Mouse (Mus musculus) kidney, embryonic 15.5 days (tissue): ENCODE results near the gene Pam16. TPM values are rescaled to one million over a fixed set of nuclear protein-coding genes. Genes with fewer than 3 reads are reported as not detected.

Experiments used
- ATAC-seq: fragments of 200-750 bp; cut with Nextera tagmentation; replicated peaks from 2 replicates; pipeline ENCODE4 v1.8.0; 2017; ENCODE audit warnings: moderate TSS enrichment; ENCODE audit not compliant: low FRiP score
- H3K27ac ChIP-seq: fragments of 300-500 bp; sonication (generic); 2 replicates; pipeline ENCODE4 v1.5.1; 2015; ENCODE audit warnings: mild to moderate bottlenecking, inconsistent platforms
- H3K27me3 ChIP-seq: fragments of 300-500 bp; sonication (generic); 2 replicates; pipeline ENCODE4 v1.6.1; 2015; ENCODE audit warnings: inconsistent platforms
- H3K36me3 ChIP-seq: fragments of 300-500 bp; sonication (generic); 2 replicates; pipeline ENCODE4 v1.6.1; 2015; ENCODE audit warnings: inconsistent platforms
- H3K4me1 ChIP-seq: fragments of 300-500 bp; sonication (generic); 2 replicates; pipeline ENCODE4 v1.6.1; 2015; ENCODE audit warnings: inconsistent platforms
- H3K4me2 ChIP-seq: fragments of 300-500 bp; sonication (generic); 2 replicates; pipeline ENCODE4 v1.6.1; 2015; ENCODE audit warnings: moderate library complexity, mild to moderate bottlenecking, inconsistent platforms
- H3K4me3 ChIP-seq: fragments of 300-500 bp; sonication (generic); replicated peaks from 2 replicates; pipeline ENCODE4 v1.5.1; 2015; ENCODE audit warnings: mild to moderate bottlenecking, inconsistent platforms
- H3K9ac ChIP-seq: fragments of 300-500 bp; sonication (generic); 2 replicates; pipeline ENCODE4 v1.6.1; 2015; ENCODE audit warnings: mild to moderate bottlenecking, inconsistent platforms
- H3K9me3 ChIP-seq: fragments of 300-500 bp; sonication (generic); replicated peaks from 2 replicates; pipeline ENCODE4 v1.6.1; 2016; ENCODE audit warnings: inconsistent platforms
- WGBS: fragments of 180-500 bp; shearing (Covaris S2); methylation state at CpG from one replicate; pipeline ENCODE4 v1.1.7; 2015; ENCODE audit warnings: mixed read lengths; 5-methylcytosine and 5-hydroxymethylcytosine counted together
- polyA plus RNA-seq: library from polyadenylated mRNA; unstranded; fragments of >200 nt; fragmentation: Nextera tagmentation; extraction: Ambion mirVana; gene quantifications from 2 replicates; pipeline ENCODE4 v1.2.1, GENCODE M21; 2015

Gene Pam16
- polyA plus RNA-seq, 1 experiment from 2014 or later: 92.6 TPM

GRCm38 (mm10) chr16:4655251-4655734 lies 30.5 kb upstream of the Pam16 start:
- H3K27me3 ChIP-seq: no peaks in the 10 kb centered on the region
- no peaks in the 10 kb centered on the region for H3K9me3 ChIP-seq
- H3K4me3 ChIP-seq: no peak overlapping the region
- peaks cover 53% of the 10 kb centered on the region for H3K4me1 ChIP-seq
- H3K27ac ChIP-seq: peak overlapping the region; percentile 86
- no peak for ATAC-seq
- peak overlapping the region; percentile 29; the same call in 1 of the 2 replicates for H3K9ac ChIP-seq
- 62% methylated on average over 4 of the region's 4 CpGs for WGBS
- H3K36me3 ChIP-seq: peaks cover 43% of the 10 kb centered on the region
- no peak overlapping the region for H3K4me2 ChIP-seq

GRCm38 (mm10) chr16:4654706-4655105 lies 29.9 kb upstream of the Pam16 start:
- WGBS: 69% methylated on average over 10 of the region's 10 CpGs
- Histone ChIP-seq H3K4me2 (no peak overlapping the region), H3K36me3 (peaks cover 49% of the 10 kb centered on the region), H3K9ac (no peak overlapping the region), H3K27ac (peak overlapping the region; percentile 86), H3K4me3 (no peak overlapping the region), H3K4me1 (peaks cover 55% of the 10 kb centered on the region), H3K27me3 (no peaks in the 10 kb centered on the region), H3K9me3 (no peaks in the 10 kb centered on the region)
- ATAC-seq: no peak

GRCm38 (mm10) chr16:4652707-4653416 lies 28.1 kb upstream of the Pam16 start:
- no peak overlapping the region for H3K27ac ChIP-seq
- H3K36me3 ChIP-seq: peaks cover 67% of the 10 kb centered on the region
- no peak overlapping the region for H3K9ac ChIP-seq
- no peak for ATAC-seq
- H3K4me1 ChIP-seq: peaks cover 62% of the 10 kb centered on the region
- H3K4me2 ChIP-seq: no peak overlapping the region
- H3K4me3 ChIP-seq: no peak overlapping the region
- WGBS: 72% methylated on average over 4 of the region's 4 CpGs
- H3K27me3 ChIP-seq: no peaks in the 10 kb centered on the region
- no peaks in the 10 kb centered on the region for H3K9me3 ChIP-seq

GRCm38 (mm10) chr16:4651624-4652023 lies 26.8 kb upstream of the Pam16 start:
- no peaks in the 10 kb centered on the region for H3K9me3 ChIP-seq

GRCm38 (mm10) chr16:4651081-4651480 lies 26.3 kb upstream of the Pam16 start:
- H3K9me3 ChIP-seq: no peaks in the 10 kb centered on the region
- H3K9ac ChIP-seq: no peak overlapping the region
- no peak overlapping the region for H3K4me2 ChIP-seq
- no peak overlapping the region for H3K4me3 ChIP-seq
- H3K27ac ChIP-seq: 0 out of 2 replicates have a peak overlapping the region, but pooled peaks have one; percentile 7
- 73% methylated on average over 1 of the region's 1 CpGs for WGBS
- H3K4me1 ChIP-seq: peaks cover 68% of the 10 kb centered on the region
- ATAC-seq: no peak
- H3K36me3 ChIP-seq: peaks cover 73% of the 10 kb centered on the region
- no peaks in the 10 kb centered on the region for H3K27me3 ChIP-seq

More at GRCm38 (mm10) chr16:4651624-4652023, 26.8 kb upstream of the Pam16 start:
- WGBS: 71% methylated on average over 7 of the region's 7 CpGs
- Histone ChIP-seq H3K36me3 (peaks cover 73% of the 10 kb centered on the region), H3K4me1 (peaks cover 68% of the 10 kb centered on the region), H3K27ac (0 out of 2 replicates have a peak overlapping the region, but pooled peaks have one; percentile 7), H3K4me3 (no peak overlapping the region), H3K4me2 (no peak overlapping the region), H3K9ac (no peak overlapping the region), H3K27me3 (no peaks in the 10 kb centered on the region)
- no peak for ATAC-seq

- WGBS: 85% methylated on average over 3 of the region's 3 CpGs
- no peaks in the 10 kb centered on the region for H3K27me3 ChIP-seq
- H3K9ac ChIP-seq: no peak overlapping the region
- H3K4me3 ChIP-seq: no peak overlapping the region
- peaks cover 67% of the 10 kb centered on the region for H3K4me1 ChIP-seq
- no peak overlapping the region for H3K27ac ChIP-seq
- H3K36me3 ChIP-seq: peaks cover 82% of the 10 kb centered on the region
- no peak overlapping the region for H3K4me2 ChIP-seq
- ATAC-seq: no peak
- no peaks in the 10 kb centered on the region for H3K9me3 ChIP-seq
These were observed 25.4 kb upstream of the Pam16 start for GRCm38 (mm10) chr16:4650161-4650560.

GRCm38 (mm10) chr16:4649692-4650091 lies 24.9 kb upstream of the Pam16 start:
- Histone ChIP-seq H3K27me3 (no peaks in the 10 kb centered on the region), H3K9me3 (no peaks in the 10 kb centered on the region), H3K36me3 (peaks cover 81% of the 10 kb centered on the region), H3K27ac (no peak overlapping the region), H3K4me3 (no peak overlapping the region), H3K4me2 (no peak overlapping the region), H3K9ac (no peak overlapping the region), H3K4me1 (peaks cover 65% of the 10 kb centered on the region)
- ATAC-seq: no peak
- 82% methylated on average over 11 of the region's 11 CpGs for WGBS

GRCm38 (mm10) chr16:4649211-4649610 lies 24.4 kb upstream of the Pam16 start:
- Histone ChIP-seq H3K4me1 (peaks cover 65% of the 10 kb centered on the region), H3K27ac (no peak overlapping the region), H3K4me2 (no peak overlapping the region), H3K36me3 (peaks cover 84% of the 10 kb centered on the region), H3K27me3 (no peaks in the 10 kb centered on the region), H3K9me3 (no peaks in the 10 kb centered on the region), H3K9ac (no peak overlapping the region), H3K4me3 (no peak overlapping the region)
- ATAC-seq: no peak
- WGBS: 83% methylated on average over 5 of the region's 5 CpGs

- H3K36me3 ChIP-seq: peaks cover 80% of the 10 kb centered on the region
- 72% methylated on average over 28 of the region's 28 CpGs for WGBS
- peak overlapping the region; percentile 85 for H3K27ac ChIP-seq
- no peak overlapping the region for H3K9ac ChIP-seq
- peaks cover 71% of the 10 kb centered on the region for H3K4me1 ChIP-seq
- no peak overlapping the region for H3K4me2 ChIP-seq
- no peaks in the 10 kb centered on the region for H3K27me3 ChIP-seq
- ATAC-seq: no peak
- no peak overlapping the region for H3K4me3 ChIP-seq
- H3K9me3 ChIP-seq: no peaks in the 10 kb centered on the region
These were observed 23.7 kb upstream of the Pam16 start for GRCm38 (mm10) chr16:4648416-4649023.

- Histone ChIP-seq H3K27ac (peak overlapping the region; percentile 85), H3K4me2 (0 out of 2 replicates have a peak overlapping the region, but pooled peaks have one; percentile 15), H3K4me3 (no peak overlapping the region), H3K4me1 (peaks cover 76% of the 10 kb centered on the region), H3K9ac (no peak overlapping the region), H3K27me3 (no peaks in the 10 kb centered on the region), H3K36me3 (peaks cover 72% of the 10 kb centered on the region), H3K9me3 (no peaks in the 10 kb centered on the region)
- WGBS: 53% methylated on average over 13 of the region's 13 CpGs
- ATAC-seq: no peak
These were observed 22.9 kb upstream of the Pam16 start for GRCm38 (mm10) chr16:4647651-4648141.

GRCm38 (mm10) chr16:4646831-4647230 lies 22.0 kb upstream of the Pam16 start:
- ATAC-seq: no peak
- 57% methylated on average over 4 of the region's 4 CpGs for WGBS
- Histone ChIP-seq H3K4me3 (no peak overlapping the region), H3K9ac (no peak overlapping the region), H3K9me3 (no peaks in the 10 kb centered on the region), H3K36me3 (peaks cover 63% of the 10 kb centered on the region), H3K4me2 (0 out of 2 replicates have a peak overlapping the region, but pooled peaks have one; percentile 15), H3K27me3 (no peaks in the 10 kb centered on the region), H3K4me1 (peaks cover 82% of the 10 kb centered on the region), H3K27ac (peak overlapping the region; percentile 85)

GRCm38 (mm10) chr16:4645867-4646266 lies 21.1 kb upstream of the Pam16 start:
- H3K27me3 ChIP-seq: no peaks in the 10 kb centered on the region
- 0 out of 2 replicates have a peak overlapping the region, but pooled peaks have one; percentile 0 for H3K27ac ChIP-seq
- no peak overlapping the region for H3K9ac ChIP-seq
- no peak overlapping the region for H3K4me3 ChIP-seq
- H3K36me3 ChIP-seq: peaks cover 54% of the 10 kb centered on the region
- H3K4me2 ChIP-seq: no peak overlapping the region
- H3K4me1 ChIP-seq: peaks cover 87% of the 10 kb centered on the region
- H3K9me3 ChIP-seq: no peaks in the 10 kb centered on the region
- no peak for ATAC-seq
- WGBS: 80% methylated on average over 4 of the region's 4 CpGs
